Mouse (Mus musculus) gastrocnemius, postnatal 25 days (tissue): ENCODE results near the gene Ang2. TPM values are rescaled to one million over a fixed set of nuclear protein-coding genes. Genes with fewer than 3 reads are reported as not detected.

Experiments
- DNase-seq: peaks from one replicate; pipeline ENCODE4 v3.0.0; 2022
- total RNA-seq, 2 experiments: library from RNA; stranded (reverse); gene quantifications; 1 replicate in 1 of 2; 2 replicates in 1 of 2; pipeline ENCODE4 v1.2.3; 2021

Gene Ang2
- total RNA-seq, 2 experiments from 2014 or later, result not detected

GRCm38 (mm10) chr14:51150206-51150831 lies 48.6 kb downstream of the Ang2 start:
- DNase-seq, result no peak

- no peak for DNase-seq
Measured at GRCm38 (mm10) chr14:51149164-51149563, 49.8 kb downstream of the Ang2 start.

- no peak for DNase-seq
Measured at GRCm38 (mm10) chr14:51148006-51148405, 50.9 kb downstream of the Ang2 start.

DNA sequence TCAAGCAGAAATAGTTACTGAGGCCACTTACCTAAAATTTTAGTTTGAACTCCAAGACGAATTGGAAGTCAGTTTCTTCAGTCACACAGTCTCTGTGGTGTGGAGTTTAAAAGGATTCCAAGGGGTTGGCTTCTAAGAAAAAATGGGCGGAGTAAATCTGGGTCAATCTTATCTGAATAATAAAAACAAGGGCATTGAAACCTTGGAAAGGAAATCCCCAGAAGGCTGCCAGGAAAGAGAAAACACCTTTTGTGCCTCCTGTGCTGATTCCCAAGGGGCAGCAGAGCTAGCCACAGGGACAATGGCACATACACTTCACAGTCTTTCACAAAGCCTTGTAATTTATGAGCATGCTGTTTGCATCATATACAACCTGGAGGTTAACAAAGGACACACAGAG lies 52.3 kb downstream of the Ang2 start, which contains the start of gene Rnase1:
Gene Rnase1, minus strand, starts transcription at position 101 of the 400 bp plus-strand sequence.
- no peak for DNase-seq

GRCm38 (mm10) chr14:51145521-51145920 lies 53.4 kb downstream of the Ang2 start:
- no peak for DNase-seq

Other genes with a start within 250 kb of the Ang2 start
- under 1 TPM; 0.46 to 0.49 TPM for gene Pnp2, start 243.2 kb downstream of the Ang2 start, total RNA-seq
- not detected for gene Rnase10, start 191.4 kb downstream of the Ang2 start, total RNA-seq
- gene Rnase9, start 157.3 kb downstream of the Ang2 start, total RNA-seq, result not detected
- gene Rnase11, start 149.0 kb downstream of the Ang2 start, total RNA-seq, result not detected
- gene Rnase12, start 141.5 kb downstream of the Ang2 start, total RNA-seq, result not detected
- not detected for gene Olfr750, start 124.7 kb downstream of the Ang2 start, total RNA-seq
- 10 to 100 TPM; 30.5 to 40.6 TPM for gene Rnase4, start 108.1 kb downstream of the Ang2 start, total RNA-seq
- 1 to 10 TPM; 1.6 to 4.2 TPM for gene Ang, start 108.0 kb downstream of the Ang2 start, total RNA-seq
- gene Eddm3b, start 84.7 kb downstream of the Ang2 start, total RNA-seq, result not detected
- gene Rnase6, start 75.2 kb downstream of the Ang2 start, total RNA-seq, result not detected
- gene Rnase1, start 52.4 kb downstream of the Ang2 start, total RNA-seq, result not detected
- not detected for gene Rnase2b, start 36.9 kb downstream of the Ang2 start, total RNA-seq
- not detected for gene Ear14, start 4.2 kb upstream of the Ang2 start, total RNA-seq
- gene Rnase2a, start 57.0 kb upstream of the Ang2 start, total RNA-seq, result 1 to 10 TPM in 1 of 2 experiments, under 1 TPM in 1; 0.43 to 4.2 TPM
- not detected for gene Gm7247, start 162.6 kb upstream of the Ang2 start, total RNA-seq
- not detected for gene Vmn2r88, start 211.7 kb upstream of the Ang2 start, total RNA-seq